Mouse (Mus musculus) lung, adult 2 months (tissue): ENCODE data around the gene Gm20388. TPM values are rescaled to one million over a fixed set of nuclear protein-coding genes. Genes with fewer than 3 reads are reported as not detected.

ENCODE experiments used
- DNase-seq: peaks from one replicate; pipeline ENCODE4 v3.0.0; 2022
- H3K4me1 ChIP-seq: fragments of 200-500 bp; 2 replicates; pipeline ENCODE4 v1.6.1; 2011; ENCODE audit warnings: low read length; ENCODE audit not compliant: control insufficient read depth, insufficient read depth
- H3K4me3 ChIP-seq: fragments of 200-500 bp; replicated peaks from 2 replicates; pipeline ENCODE3; 2011; ENCODE audit warnings: low read depth, mild to moderate bottlenecking, control low read depth, low read length; ENCODE audit errors: extremely low read depth
- CTCF ChIP-seq: fragments of 200-500 bp; IDR thresholded peaks from 2 replicates; pipeline ENCODE4 v1.5.1; 2011; ENCODE audit warnings: mild to moderate bottlenecking, low read length, control low read depth; ENCODE audit not compliant: insufficient read depth
- POLR2A ChIP-seq: fragments of 200-500 bp; IDR thresholded peaks from 2 replicates; pipeline ENCODE4 v1.6.1; 2011; ENCODE audit warnings: low read depth, mild to moderate bottlenecking, control low read depth, low read length, borderline replicate concordance; ENCODE audit errors: extremely low read depth
- WGBS: fragments of 180-500 bp; shearing (Covaris S2); methylation state at CpG from one replicate; pipeline ENCODE4 v1.1.7; 2018; 5-methylcytosine and 5-hydroxymethylcytosine counted together
- polyA plus RNA-seq: library from polyadenylated mRNA; depleted of rRNA; stranded (reverse); fragments of >200 nt; gene quantifications from 2 replicates; pipeline ENCODE4 v1.2.3, GENCODE M21; 2012

Gene Gm20388
- polyA plus RNA-seq, 1 experiment = 67.8 TPM

- 85% methylated on average over 9 of the region's 9 CpGs for WGBS
- TF ChIP-seq POLR2A = no peak
- TF ChIP-seq CTCF = no peak
- no peak for DNase-seq
- Histone ChIP-seq H3K4me1 (peaks cover 9% of the 10 kb centered on the region), H3K4me3 (no peak overlapping the region)
Measured at GRCm38 (mm10) chr8:122436146-122436545, 2525.5 kb downstream of the Gm20388 start.

- H3K4me3 ChIP-seq = no peak overlapping the region
- H3K4me1 ChIP-seq = peaks cover 8% of the 10 kb centered on the region
- TF ChIP-seq CTCF = no peak
- no peak for TF ChIP-seq POLR2A
- no peak for DNase-seq
- 84% methylated on average over 20 of the region's 20 CpGs for WGBS
Measured at GRCm38 (mm10) chr8:122436586-122437125, 2526.0 kb downstream of the Gm20388 start.

DNA sequence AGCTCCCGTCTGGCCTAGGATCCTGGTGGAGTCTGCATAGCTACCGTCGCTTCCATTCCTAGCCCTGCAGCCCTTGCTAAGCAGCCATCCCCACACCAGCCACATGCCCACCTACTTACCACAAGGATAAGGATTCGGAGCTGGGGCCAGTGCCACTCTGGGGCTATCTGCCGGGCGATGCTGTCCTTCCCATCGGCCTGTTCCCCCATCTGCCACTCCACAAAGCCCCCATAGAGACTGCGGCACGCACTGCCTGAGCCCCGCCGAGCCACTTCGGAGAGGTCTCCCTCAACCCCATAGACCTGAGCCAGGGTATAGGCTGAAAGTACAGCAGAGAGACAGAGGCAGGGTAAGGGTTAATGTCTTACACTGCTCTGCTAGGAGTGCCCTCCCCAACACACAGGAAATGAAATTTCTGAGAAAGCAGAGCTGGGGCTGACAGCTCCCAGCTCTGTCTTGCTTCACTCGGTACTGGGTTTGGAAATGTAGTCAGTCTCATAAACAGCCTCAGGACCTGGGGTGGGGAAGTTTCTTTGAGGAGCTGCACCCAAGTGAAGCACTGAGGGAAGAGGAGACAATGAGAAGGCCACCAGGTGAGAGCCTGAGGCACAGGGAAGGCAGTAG, 2527.2 kb downstream of the Gm20388 start:
- WGBS = 85% methylated on average over 13 of the region's 13 CpGs
- Histone ChIP-seq H3K4me3 (peak overlapping the region; percentile 1), H3K4me1 (peaks cover 8% of the 10 kb centered on the region)
- DNase-seq = no peak
- TF ChIP-seq POLR2A (no peak), CTCF (no peak)

DNA sequence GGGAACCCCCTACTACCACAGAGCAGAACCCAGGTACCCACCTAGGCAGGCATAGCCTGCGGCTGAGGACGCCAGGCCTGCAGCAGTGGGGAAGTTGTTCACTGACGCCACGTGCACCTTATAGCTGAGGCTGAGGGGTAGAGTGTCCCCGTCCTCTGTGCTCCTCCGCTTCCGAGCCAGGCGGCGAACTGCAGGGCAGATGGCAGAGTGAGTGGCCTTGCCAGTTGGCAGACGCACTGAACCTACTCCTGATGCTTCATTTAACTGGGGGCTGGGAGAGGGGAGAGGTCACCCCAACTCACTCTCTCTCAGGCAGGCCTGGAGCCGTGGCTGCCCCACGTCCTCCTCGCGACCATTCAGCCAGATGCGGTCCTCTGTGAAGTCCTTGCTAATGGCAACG, 2528.7 kb downstream of the Gm20388 start:
- no peak for TF ChIP-seq CTCF
- no peak for TF ChIP-seq POLR2A
- 95% methylated on average over 16 of the region's 16 CpGs for WGBS
- H3K4me1 ChIP-seq = peaks cover 4% of the 10 kb centered on the region; the same call in 1 of the 2 replicates
- DNase-seq = no peak
- H3K4me3 ChIP-seq = no peak overlapping the region

GRCm38 (mm10) chr8:122441326-122441725, 2530.7 kb downstream of the Gm20388 start:
- no peak overlapping the region for H3K4me3 ChIP-seq
- peaks cover 7% of the 10 kb centered on the region; the same call in 1 of the 2 replicates for H3K4me1 ChIP-seq
- TF ChIP-seq CTCF = no peak
- no peak for TF ChIP-seq POLR2A
- DNase-seq = no peak
- 81% methylated on average over 1 of the region's 1 CpGs for WGBS

DNA sequence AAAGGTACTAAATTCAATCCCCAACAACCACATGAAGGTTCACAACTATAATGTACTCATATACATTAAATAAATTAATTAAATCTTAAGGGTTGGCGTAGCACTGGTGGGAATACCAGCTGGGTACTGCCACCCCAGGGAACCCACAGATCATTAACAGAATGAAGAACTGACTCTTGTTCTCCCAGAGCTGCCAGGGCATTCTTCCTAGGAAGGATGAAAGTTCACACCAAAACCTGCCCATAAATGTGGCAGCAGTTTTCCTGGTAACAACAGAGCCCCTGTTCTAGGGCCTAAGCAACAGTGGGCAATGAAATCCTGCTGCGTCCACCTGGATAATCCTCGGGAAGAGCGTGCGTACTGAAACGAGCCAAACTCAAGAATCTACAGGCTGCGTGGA, 2531.7 kb downstream of the Gm20388 start:
- WGBS = 29% methylated on average over 7 of the region's 7 CpGs
- Histone ChIP-seq H3K4me1 (peaks cover 7% of the 10 kb centered on the region; the same call in 1 of the 2 replicates), H3K4me3 (no peak overlapping the region)
- TF ChIP-seq POLR2A (no peak), CTCF (no peak)
- no peak for DNase-seq

GRCm38 (mm10) chr8:122442781-122443180, 2532.1 kb downstream of the Gm20388 start:
- 4% methylated on average over 12 of the region's 12 CpGs for WGBS
- Histone ChIP-seq H3K4me1 (peaks cover 7% of the 10 kb centered on the region; the same call in 1 of the 2 replicates), H3K4me3 (peak overlapping the region; percentile 92)
- DNase-seq = no peak
- TF ChIP-seq POLR2A = no peak
- no peak for TF ChIP-seq CTCF

DNA sequence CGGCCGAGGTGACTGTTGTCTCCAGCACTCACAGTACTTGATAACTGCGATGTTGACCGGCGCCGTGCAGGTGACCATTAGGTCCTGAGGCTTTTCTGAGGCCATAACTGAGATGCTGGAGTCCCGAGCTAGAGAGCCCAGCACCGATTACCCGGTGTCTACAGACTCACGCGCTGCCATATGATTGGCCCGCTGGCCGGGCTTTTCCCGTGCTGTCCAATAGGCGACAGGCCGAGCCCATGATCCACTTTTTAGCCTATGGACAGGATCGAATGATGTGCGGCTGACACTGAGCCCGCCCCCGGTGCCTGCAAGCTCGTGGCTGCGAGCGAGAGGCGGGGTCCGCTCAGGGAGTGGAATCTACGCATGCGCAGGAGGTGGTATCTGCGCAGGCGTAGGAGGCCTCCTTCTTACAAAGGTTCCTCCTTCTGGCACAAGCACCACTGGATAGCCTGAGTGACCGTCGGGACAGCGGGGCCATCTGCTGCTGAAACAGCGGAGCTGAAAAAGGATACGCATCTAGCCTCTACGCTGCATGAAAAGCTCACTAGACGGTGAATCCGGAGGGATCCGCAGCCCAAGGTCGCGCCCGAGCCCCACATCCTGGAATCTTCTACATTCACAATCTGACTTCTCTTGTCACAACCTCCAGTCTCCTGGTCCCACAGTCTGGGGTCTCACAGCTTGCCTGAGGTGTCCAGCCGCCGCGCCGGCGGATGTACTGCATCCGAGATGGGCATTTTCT, 2532.8 kb downstream of the Gm20388 start, which contains the start of gene Mvd:
TSS of gene Mvd (minus strand) at position 161 of the 745 bp plus-strand sequence.
- peak within 1 kb of the TSS; percentile 92 for H3K4me3 ChIP-seq
- TF ChIP-seq POLR2A = peak; percentile 96; the same call in 1 of the 2 replicates
- TF ChIP-seq CTCF = peak; percentile 44
- DNase-seq = peak; percentile 95
- WGBS = under 1% methylated on average over 47 of the region's 47 CpGs
- H3K4me1 ChIP-seq = peaks cover 7% of the 10 kb centered on the region; the same call in 1 of the 2 replicates

GRCm38 (mm10) chr8:122444058-122444748, 2533.6 kb downstream of the Gm20388 start:
- TF ChIP-seq CTCF = no peak
- TF ChIP-seq POLR2A = peak; percentile 40; the same call in 1 of the 2 replicates
- Histone ChIP-seq H3K4me1 (peaks cover 7% of the 10 kb centered on the region; the same call in 1 of the 2 replicates), H3K4me3 (peak overlapping the region; percentile 60)
- under 1% methylated on average over 19 of the region's 19 CpGs for WGBS
- DNase-seq = peak; percentile 88
